Mouse (Mus musculus) gastrocnemius, postnatal 25 days (tissue): Measurements from ENCODE around the gene Sp2. TPM values are rescaled to one million over a fixed set of nuclear protein-coding genes. Genes with fewer than 3 reads are reported as not detected.

Experiments
- DNase-seq: peaks from one replicate; pipeline ENCODE4 v3.0.0; 2022
- total RNA-seq, 2 experiments: library from RNA; stranded (reverse); gene quantifications; 1 replicate in 1 of 2; 2 replicates in 1 of 2; pipeline ENCODE4 v1.2.3; 2021

The Sp2 gene
- total RNA-seq, 2 experiments from 2014 or later, result 8.9 to 9.0 TPM

DNA sequence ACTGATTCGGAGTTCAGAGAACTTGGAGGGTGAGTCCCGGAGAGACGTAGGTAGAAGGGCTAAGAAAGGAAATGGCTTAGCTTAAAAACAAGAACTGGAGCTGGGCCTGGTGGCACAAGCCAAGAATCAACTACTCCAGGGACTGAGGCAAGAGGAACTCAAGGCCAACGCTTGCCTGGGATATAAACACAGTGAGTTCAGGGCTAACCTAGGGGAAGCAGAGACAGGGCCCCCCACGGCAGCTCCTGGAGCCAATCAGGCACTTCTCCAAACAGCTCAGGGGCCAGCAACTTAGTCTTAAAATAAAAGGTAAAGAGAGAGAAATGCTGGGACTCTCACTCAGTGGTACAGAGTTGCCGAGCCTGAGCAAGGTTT, 44.3 kb downstream of the Sp2 start:
- no peak for DNase-seq

DNA sequence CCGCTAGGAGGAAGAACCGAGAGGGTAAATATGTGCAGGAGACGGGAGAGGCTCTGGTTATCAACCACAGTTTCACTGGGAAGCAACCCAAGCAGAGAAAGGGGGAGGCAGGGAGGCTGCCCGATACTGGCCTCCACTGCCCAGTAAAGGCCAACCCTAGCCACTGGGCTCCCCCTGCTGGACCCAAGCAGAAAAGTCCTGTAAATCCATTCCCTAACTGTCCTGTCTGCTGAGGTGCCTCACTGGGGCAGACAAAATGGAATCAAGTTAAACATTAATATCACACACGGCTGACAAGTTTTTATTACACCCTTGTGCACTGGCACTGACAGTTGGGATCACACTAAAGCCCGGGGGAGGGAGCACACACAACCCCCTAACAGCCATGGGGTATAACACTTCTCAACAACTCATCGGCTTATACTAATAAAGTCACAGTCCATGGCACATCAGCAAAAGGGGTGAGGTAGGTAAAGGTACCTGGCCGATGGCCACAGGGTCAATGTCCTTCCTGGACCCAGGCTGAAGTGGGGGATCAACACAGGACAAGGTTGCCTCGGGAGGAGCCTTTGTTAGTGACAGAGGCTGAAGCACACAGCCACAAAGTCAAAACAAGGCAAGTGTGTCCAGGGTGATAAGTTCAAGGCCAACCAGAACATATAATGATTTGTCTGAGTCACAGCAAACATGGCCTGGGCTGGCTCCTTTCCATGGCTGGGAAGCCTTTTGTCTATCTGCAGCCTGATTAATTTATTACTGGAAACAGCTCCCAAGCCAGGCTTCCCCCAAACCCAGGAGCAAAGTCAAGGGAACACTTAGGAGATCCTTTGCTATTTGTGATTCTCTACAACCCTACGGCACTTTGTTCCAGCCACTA, 45.0 kb downstream of the Sp2 start:
- peak; percentile 55 for DNase-seq

DNA sequence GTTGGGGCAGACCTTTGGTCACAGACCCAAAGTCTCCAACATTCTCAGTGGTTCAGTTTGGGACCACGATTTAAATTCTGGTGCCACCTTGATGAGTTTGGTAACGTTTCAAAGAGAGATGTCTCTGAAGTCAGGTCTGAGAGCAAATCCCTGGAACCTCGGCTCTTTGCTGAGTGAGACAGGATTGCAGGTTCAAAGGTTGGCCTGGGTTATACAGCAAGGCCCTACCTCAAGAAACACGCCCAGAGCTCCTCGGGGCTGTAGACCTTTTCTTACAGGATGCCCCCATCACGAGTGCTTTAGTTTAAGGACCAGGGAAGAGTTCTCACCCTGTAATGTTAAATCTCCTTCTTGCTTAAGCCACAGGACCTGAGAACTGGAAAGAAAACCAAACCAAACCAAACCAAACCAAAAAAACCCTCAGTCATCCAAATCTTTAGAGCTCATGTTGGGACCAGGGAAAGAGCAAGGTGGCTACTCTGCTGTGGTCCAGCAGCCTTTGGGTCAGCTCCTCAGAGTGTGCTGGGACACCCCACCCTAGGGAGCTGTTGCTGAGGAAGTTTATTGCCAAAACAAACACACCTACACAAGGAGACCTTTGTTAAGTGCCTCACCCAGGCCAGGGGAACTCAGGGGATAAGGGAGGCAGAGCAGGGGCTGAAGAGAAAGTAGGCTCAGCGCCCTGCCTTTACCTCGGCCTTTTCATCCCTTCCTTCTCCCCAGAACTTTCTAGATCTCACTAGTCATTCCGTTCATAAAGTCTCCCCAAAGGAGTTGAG, 46.7 kb downstream of the Sp2 start:
- DNase-seq, result no peak

- DNase-seq, result peak; percentile 38
These were observed 47.8 kb downstream of the Sp2 start for GRCm38 (mm10) chr11:96934921-96935356.

DNA sequence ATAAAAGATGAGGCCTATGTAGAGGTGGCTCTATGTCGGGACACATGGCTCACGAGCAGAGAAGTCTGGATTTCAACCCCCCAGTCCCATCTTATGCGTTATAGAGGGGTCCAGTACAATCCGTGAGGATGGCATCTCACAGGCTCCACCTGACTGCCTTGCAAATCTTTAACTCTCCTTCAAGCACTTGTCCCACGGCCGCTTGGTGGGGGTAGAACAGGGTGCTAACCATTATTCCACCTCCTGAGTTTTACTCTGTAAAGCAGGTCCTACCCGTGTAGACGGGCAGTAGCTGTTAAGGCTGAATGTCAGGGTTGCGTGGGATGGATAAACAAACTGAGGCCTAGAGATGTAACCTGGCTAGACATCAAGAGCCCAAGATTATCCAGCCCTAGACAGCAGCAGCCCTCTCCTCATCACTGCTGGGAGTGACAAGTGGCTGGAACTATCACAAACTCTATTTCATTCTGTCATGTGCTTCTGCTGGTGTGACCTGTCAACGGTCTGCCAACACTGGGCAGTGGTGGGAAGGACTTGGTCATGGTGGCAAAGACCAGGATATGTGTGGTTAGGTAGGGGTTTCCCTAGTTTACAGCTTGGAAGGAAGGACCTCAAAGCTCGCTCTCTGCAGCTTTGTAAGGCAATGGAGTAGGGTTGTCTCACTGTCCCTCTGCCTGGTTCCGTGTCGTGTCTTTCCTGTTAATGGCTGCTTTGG, 49.0 kb downstream of the Sp2 start:
- DNase-seq, result no peak

DNA sequence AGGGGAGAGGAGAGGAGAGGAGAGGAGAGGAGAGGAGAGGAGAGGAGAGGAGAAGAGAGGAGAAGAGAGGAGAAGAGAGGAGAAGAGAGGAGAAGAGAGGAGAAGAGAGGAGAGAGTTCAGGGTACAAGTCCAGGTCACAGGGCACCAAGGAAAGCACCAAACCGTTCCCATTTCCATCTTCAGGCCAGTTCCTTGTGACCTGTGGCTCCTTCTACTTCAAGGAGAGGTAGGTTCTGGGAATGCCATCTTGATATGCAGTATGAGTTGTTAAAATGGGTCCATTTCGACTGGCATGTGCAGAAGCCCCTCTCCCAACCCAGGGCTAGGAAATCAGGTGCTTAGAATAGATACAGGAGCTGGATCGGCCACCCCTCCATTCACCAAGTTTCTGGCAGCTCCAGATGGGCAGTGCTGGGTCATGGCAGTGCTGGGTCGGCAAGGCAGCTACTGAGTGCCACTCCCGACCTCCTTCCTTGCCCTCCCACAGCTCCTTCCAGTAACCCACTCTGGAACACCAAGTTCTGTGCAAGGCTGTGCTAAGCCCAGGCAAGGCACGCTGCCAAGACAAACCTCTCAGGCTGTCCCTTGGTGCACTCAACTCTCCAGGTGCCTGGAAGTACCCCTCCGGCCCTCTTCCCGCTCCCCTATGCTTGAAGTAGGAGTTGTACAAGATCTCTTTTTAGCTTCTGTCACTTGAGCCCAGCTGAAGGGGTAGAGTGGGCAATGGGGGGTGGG, 51.3 kb downstream of the Sp2 start:
- no peak for DNase-seq

GRCm38 (mm10) chr11:96929766-96930331, 52.9 kb downstream of the Sp2 start:
- no peak for DNase-seq

- no peak for DNase-seq
These were observed 53.5 kb downstream of the Sp2 start for GRCm38 (mm10) chr11:96929096-96929765.

DNA sequence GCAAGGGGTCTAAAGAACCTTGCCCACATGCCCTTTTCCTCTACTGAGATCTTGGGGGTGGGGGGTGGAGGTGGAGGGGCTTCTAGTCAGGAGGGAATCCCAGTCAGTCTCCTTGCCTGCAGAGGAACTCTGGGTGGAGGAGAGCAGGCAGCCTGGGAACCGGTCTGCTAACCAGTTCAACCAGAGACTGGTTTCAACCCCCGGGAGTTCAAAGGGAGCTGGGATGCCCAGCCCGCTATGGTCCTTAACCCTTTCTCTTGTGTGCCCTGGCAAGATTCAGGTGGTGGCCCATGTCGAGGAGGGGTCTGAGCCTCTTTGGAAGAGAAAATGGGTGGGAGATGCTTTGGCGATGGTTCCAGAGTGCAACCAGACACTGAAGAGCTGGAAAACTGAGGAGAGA, 54.1 kb downstream of the Sp2 start:
- DNase-seq, result no peak

GRCm38 (mm10) chr11:96928088-96928487, 54.7 kb downstream of the Sp2 start, which contains the start of gene Prr15l:
Prr15l (plus strand) TSS chr11:96928104.
- DNase-seq, result no peak

GRCm38 (mm10) chr11:96926587-96926986, 56.2 kb downstream of the Sp2 start:
- no peak for DNase-seq

GRCm38 (mm10) chr11:96925469-96926148, 57.1 kb downstream of the Sp2 start:
- no peak for DNase-seq

GRCm38 (mm10) chr11:96924861-96925260, 57.9 kb downstream of the Sp2 start:
- DNase-seq, result no peak

DNA sequence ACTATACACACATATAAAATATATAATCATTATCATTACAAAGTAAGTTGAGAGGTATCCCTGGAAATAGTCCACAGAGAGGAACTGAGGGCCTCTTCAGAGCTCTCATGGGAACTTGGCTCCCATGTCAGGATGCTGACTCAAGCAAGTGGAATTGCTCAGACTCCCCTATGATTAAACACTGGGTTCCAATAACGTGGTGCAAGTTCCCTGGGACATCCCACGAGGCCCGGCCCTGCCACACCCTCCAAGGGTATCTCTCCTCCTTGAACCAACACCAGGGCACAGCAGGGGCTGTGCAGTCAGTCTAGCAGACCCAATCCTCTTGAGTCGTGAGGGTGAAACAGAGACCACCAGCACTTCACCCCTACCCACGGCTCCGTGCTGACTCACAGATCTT, 63.8 kb downstream of the Sp2 start:
- no peak for DNase-seq

DNA sequence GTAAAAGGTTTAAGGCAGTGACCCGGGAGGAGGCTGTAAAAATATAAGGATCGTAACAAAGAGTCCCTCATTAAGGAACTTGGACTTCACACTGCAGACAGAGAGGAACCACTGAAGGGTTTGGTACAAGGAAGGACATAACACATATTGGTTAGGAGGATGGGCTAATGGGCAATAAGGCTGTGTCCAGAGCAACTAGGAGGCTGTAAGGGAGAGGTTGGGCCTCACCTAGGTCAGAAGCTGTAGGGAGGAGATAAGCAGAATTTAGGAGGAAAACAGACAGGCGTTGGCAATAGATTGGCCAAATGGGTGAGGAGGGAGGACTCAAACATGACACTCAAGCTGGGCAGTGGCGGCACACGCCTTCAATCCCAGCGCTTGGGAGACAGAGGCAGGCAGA, 65.3 kb downstream of the Sp2 start:
- no peak for DNase-seq

DNA sequence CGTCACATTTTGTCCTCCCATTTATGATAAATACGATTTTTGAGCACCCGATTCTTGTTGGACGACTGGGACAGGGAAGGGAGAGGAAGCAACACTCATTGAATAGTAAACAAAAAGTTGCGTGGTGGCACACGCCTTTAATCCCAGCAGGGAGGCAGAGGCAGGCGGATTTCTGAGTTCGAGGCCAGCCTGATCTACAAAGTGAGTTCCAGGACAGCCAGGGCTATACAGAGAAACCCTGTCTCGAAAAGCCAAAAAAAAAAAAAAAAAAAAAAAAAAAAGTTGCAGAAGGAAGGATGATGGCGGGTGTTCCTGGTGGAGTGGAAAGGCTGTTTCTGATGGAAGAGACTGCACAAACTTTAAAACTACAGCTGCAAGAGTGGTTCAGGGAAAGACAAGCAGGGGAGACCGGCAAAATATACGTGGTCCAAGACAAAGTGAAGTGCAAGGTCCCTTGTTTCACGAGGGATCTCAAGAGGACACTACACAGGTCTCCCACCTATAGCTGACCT, 65.8 kb downstream of the Sp2 start:
- no peak for DNase-seq

- peak; percentile 99 for DNase-seq
These were observed 66.5 kb downstream of the Sp2 start, which contains the start of gene Cdk5rap3 for GRCm38 (mm10) chr11:96916044-96916884. Cdk5rap3 (minus strand) TSS chr11:96916496.

GRCm38 (mm10) chr11:96912682-96913081, 70.1 kb downstream of the Sp2 start:
- no peak for DNase-seq

GRCm38 (mm10) chr11:96910003-96910402, 72.8 kb downstream of the Sp2 start:
- DNase-seq, result peak; percentile 70
